Mouse (Mus musculus) midbrain, postnatal 0 days (tissue): ENCODE measurements at regions not wholly inside any gene's neighbourhood (a gene's known extent, or its start where the extent isn't known, plus 50 kb on each side); places are given as distances from the start of the nearest gene placed in this dataset.

Source experiments
- ATAC-seq: fragments of 200-750 bp; cut with Nextera tagmentation; 2 replicates; pipeline ENCODE4 v1.8.0; 2017; ENCODE audit warnings: moderate number of reproducible peaks, mild to moderate bottlenecking, moderate TSS enrichment, moderate library complexity; ENCODE audit not compliant: low FRiP score
- DNase-seq: peaks from one replicate; pipeline ENCODE4 v3.0.0-alpha.2; 2015; ENCODE audit warnings: low spot score
- H3K27ac ChIP-seq: fragments of 300-500 bp; sonication (generic); 2 replicates; pipeline ENCODE4 v1.5.1; 2014; ENCODE audit warnings: low read depth, mild to moderate bottlenecking, low read length, mixed read lengths
- H3K27me3 ChIP-seq: fragments of 300-500 bp; sonication (generic); 2 replicates; pipeline ENCODE4 v1.6.1; 2014; ENCODE audit warnings: low read length, control low read depth, mixed read lengths; ENCODE audit not compliant: insufficient read depth
- H3K36me3 ChIP-seq: fragments of 300-500 bp; sonication (generic); 2 replicates; pipeline ENCODE4 v1.6.1; 2014; ENCODE audit warnings: low read length, control low read depth, mixed read lengths; ENCODE audit not compliant: insufficient read depth
- H3K4me1 ChIP-seq: fragments of 300-500 bp; sonication (generic); 2 replicates; pipeline ENCODE4 v1.6.1; 2014; ENCODE audit warnings: mild to moderate bottlenecking, control low read depth, antibody characterized with exemption, low read length, mixed read lengths; ENCODE audit not compliant: insufficient read depth
- H3K4me2 ChIP-seq: fragments of 300-500 bp; sonication (generic); 2 replicates; pipeline ENCODE4 v1.6.1; 2014; ENCODE audit warnings: low read depth, mild to moderate bottlenecking, low read length, mixed read lengths; ENCODE audit not compliant: poor library complexity, severe bottlenecking
- H3K4me3 ChIP-seq: fragments of 300-500 bp; sonication (generic); 2 replicates; pipeline ENCODE4 v1.5.1; 2014; ENCODE audit warnings: low read depth, mild to moderate bottlenecking, low read length, moderate library complexity
- H3K9ac ChIP-seq: fragments of 300-500 bp; sonication (generic); replicated peaks from 2 replicates; pipeline ENCODE4 v1.6.1; 2014; ENCODE audit warnings: mild to moderate bottlenecking, low read length, moderate library complexity, mixed read lengths; ENCODE audit not compliant: poor library complexity, severe bottlenecking
- H3K9me3 ChIP-seq: fragments of 300-500 bp; sonication (generic); 2 replicates; pipeline ENCODE4 v1.6.1; 2016; ENCODE audit warnings: low read length, control low read depth
- CTCF ChIP-seq: IDR thresholded peaks from 2 replicates; pipeline ENCODE4 v1.5.1; 2016; ENCODE audit warnings: antibody characterized with exemption, mild to moderate bottlenecking
- WGBS: fragments of 180-500 bp; shearing (Covaris S2); extraction: QIAGEN DNeasy Blood & Tissue Kit; methylation state at CpG from one replicate; pipeline ENCODE4 v1.1.7; 2014; 5-methylcytosine and 5-hydroxymethylcytosine counted together

DNA sequence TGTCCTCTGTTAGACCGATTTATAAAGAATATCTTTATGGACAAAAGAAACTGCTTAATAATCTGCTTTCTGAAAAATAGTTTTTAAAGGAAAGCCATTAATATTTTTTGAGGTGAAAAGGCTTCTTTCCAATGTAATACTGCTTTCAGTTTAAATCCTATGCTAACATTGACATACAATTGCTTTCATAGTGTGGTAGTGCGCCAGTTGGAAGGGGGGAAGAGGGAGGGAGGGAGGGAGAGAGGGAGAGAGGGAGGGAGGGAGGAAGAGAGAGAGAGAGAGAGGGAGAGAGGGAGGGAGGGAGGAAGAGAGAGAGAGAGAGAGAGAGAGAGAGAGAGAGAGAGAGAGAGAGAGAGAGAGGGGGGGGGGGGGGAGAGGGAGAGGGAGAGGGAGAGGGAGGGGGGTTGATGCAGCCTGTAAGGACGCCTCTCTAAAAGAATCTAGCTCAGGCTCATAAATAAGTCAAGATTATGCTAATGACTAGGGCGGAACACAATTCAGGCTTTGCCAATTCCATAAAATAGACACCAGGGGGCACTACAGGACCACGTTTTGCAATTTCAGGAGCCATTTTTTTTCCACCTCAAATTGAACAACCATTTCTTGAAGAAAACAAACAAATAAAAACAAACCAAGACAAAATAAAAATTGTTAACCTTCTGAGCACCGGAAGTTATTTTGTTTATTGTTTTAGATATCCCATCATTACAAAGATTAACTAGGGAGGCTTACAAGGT is 223.6 kb upstream of the Nfe2l3 start:
- peak; percentile 76; the same call in 1 of the 2 replicates for ATAC-seq
- TF ChIP-seq CTCF, result peak; percentile 87
- WGBS, result under 1% methylated on average over 6 of the region's 6 CpGs

DNA sequence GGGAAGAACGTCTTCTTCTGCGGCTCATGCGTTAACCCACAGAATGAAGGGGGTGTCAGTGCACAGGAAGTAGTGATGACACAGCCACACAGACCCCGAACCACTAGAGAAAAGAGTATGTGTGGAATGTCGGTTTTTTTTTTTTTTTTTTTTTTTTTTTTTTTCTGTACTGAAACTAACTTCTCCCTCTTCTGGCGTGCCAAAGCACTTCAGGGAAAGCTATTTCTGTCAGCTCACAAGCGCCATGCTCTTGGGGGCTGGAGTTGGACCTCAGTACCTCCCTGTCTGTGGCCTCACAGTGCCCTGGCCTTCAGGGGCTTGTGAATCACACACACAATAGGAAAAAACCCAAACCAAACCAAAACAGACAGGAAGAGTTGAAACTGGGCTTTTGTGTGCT is 221.1 kb upstream of the Nfe2l3 start:
- H3K36me3 ChIP-seq, result no peaks in the 10 kb centered on the region
- peak; percentile 52 for TF ChIP-seq CTCF
- no peak overlapping the region for H3K4me3 ChIP-seq
- DNase-seq, result peak; percentile 39
- H3K27me3 ChIP-seq, result no peaks in the 10 kb centered on the region
- H3K9me3 ChIP-seq, result no peaks in the 10 kb centered on the region
- no peak overlapping the region for H3K4me2 ChIP-seq
- 52% methylated on average over 7 of the region's 7 CpGs for WGBS
- ATAC-seq, result no peak
- H3K9ac ChIP-seq, result no peak overlapping the region
- no peaks in the 10 kb centered on the region for H3K4me1 ChIP-seq
- no peak overlapping the region for H3K27ac ChIP-seq

More for the DNA sequence above, 223.6 kb upstream of the Nfe2l3 start:
- Histone ChIP-seq H3K27me3 (no peaks in the 10 kb centered on the region), H3K4me2 (no peak overlapping the region), H3K27ac (peak overlapping the region; percentile 26; the same call in 1 of the 2 replicates), H3K9ac (no peak overlapping the region), H3K9me3 (no peaks in the 10 kb centered on the region), H3K4me1 (no peaks in the 10 kb centered on the region), H3K4me3 (no peak overlapping the region), H3K36me3 (no peaks in the 10 kb centered on the region)
- peak; percentile 92 for DNase-seq

DNA sequence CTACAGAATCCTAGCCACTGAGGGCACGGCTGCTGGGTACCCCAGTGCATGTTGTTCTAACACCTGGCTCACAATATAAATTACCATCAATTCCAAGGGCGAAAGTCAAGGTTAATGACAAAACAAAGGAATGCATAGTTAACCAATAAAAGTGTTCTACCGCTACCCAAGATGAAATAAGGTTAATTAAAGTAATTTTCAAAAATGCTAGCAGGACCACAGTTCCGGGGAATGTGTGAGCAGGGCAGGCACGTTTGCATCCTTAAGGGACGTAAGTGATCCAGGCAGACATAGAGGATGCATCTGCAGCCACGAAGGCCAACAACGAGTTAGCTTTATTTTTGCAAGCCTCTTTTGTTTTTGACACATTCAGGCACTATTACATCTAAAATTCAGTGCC is 220.3 kb upstream of the Nfe2l3 start:
- ATAC-seq (no peak), DNase-seq (no peak)
- Histone ChIP-seq H3K36me3 (no peaks in the 10 kb centered on the region), H3K9me3 (no peaks in the 10 kb centered on the region), H3K9ac (no peak overlapping the region), H3K4me3 (no peak overlapping the region), H3K27me3 (no peaks in the 10 kb centered on the region), H3K4me2 (no peak overlapping the region), H3K27ac (no peak overlapping the region), H3K4me1 (no peaks in the 10 kb centered on the region)
- WGBS, result 89% methylated on average over 8 of the region's 8 CpGs
- no peak for TF ChIP-seq CTCF

DNA sequence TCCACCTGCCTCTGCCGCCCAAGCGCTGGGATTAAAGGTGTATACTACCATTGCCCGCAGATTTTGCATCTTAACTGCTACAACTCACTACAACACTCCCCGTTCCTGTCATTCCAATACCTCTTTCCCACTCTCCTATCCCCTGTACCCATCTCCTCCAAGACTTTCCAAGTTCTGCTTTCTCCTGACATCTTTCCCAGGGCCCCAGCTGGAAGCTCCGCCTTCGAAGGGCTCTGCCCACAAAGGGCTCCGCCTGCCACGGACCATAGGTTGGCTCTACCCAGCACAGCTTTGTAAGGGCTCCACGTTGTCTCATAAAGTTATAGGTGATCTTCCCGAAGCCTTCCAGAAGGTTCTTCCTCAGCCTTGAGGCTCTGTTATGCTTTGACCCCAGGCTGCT is 217.1 kb upstream of the Nfe2l3 start:
- Histone ChIP-seq H3K27me3 (no peaks in the 10 kb centered on the region), H3K9me3 (no peaks in the 10 kb centered on the region), H3K27ac (no peak overlapping the region), H3K36me3 (no peaks in the 10 kb centered on the region), H3K9ac (no peak overlapping the region), H3K4me2 (no peak overlapping the region), H3K4me3 (no peak overlapping the region), H3K4me1 (no peaks in the 10 kb centered on the region)
- no peak for TF ChIP-seq CTCF
- ATAC-seq (no peak), DNase-seq (no peak)
- WGBS, result 91% methylated on average over 10 of the region's 10 CpGs

DNA sequence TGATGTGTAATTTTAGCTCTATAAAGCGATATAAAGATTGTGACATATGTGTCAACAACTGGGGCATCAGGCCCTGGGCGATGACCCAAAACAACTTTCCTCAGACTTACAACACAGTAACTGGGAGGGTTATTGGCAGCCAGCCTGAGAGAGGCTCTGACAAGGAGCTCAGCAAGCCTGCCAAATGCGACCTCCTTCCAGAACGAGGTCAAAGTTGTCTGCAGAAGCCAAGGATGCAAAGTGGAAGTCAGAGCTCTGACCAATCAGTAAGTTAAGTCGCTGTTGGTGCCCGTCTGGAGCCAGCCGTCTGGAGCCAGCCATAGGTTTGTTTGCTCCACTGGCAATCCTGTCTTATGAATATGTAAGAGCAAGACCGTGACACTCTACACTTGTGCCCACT is 216.0 kb upstream of the Nfe2l3 start:
- no peaks in the 10 kb centered on the region for H3K4me1 ChIP-seq
- H3K9me3 ChIP-seq, result no peaks in the 10 kb centered on the region
- H3K27ac ChIP-seq, result no peak overlapping the region
- DNase-seq (peak; percentile 90), ATAC-seq (0 out of 2 replicates have a peak, but pooled peaks have one; percentile 13)
- no peaks in the 10 kb centered on the region for H3K36me3 ChIP-seq
- no peak overlapping the region for H3K9ac ChIP-seq
- TF ChIP-seq CTCF, result no peak
- no peak overlapping the region for H3K4me2 ChIP-seq
- 49% methylated on average over 8 of the region's 8 CpGs for WGBS
- no peak overlapping the region for H3K4me3 ChIP-seq
- H3K27me3 ChIP-seq, result no peaks in the 10 kb centered on the region

DNA sequence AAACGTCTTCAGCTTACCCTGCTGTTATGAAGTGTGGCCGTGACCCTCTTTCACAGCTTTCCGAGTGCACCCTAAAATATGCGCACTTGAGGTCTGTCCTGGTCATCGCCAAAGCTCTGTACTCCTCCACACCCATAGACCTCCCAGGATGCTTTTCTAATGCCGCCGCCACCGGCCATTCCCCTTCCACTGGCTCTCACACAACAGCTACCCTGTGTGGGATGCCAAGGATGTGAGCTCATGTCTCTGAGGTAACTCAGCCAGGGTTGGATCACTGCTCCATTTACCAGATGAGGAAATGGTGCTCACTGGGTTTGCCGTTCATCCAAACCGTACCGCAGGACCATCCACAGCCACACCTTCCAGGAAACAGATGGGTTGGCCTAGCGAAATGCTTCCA is 212.8 kb upstream of the Nfe2l3 start:
- no peaks in the 10 kb centered on the region for H3K36me3 ChIP-seq
- no peak overlapping the region for H3K4me3 ChIP-seq
- H3K9ac ChIP-seq, result no peak overlapping the region
- no peaks in the 10 kb centered on the region for H3K27me3 ChIP-seq
- WGBS, result 86% methylated on average over 12 of the region's 12 CpGs
- H3K4me2 ChIP-seq, result no peak overlapping the region
- no peak overlapping the region for H3K27ac ChIP-seq
- no peaks in the 10 kb centered on the region for H3K9me3 ChIP-seq
- TF ChIP-seq CTCF, result no peak
- no peak for ATAC-seq
- no peak for DNase-seq
- no peaks in the 10 kb centered on the region for H3K4me1 ChIP-seq
